Mouse (Mus musculus) G1E (cell line): Measurements from ENCODE around the gene Ccdc106.

ENCODE experiments used
- CTCF ChIP-seq: IDR thresholded peaks from 2 replicates; pipeline ENCODE4 v1.5.1; 2012; ENCODE audit warnings: low read depth, low read length, inconsistent platforms, mixed read lengths
- GATA1 ChIP-seq: IDR thresholded peaks from 2 replicates; pipeline ENCODE4 v1.6.1; 2012; ENCODE audit warnings: borderline replicate concordance, low read length, inconsistent platforms, mixed read lengths
- GATA2 ChIP-seq: IDR thresholded peaks from 2 replicates; pipeline ENCODE4 v1.6.1; 2012; ENCODE audit warnings: low read depth, low read length, inconsistent platforms, borderline replicate concordance
- POLR2AphosphoS5 ChIP-seq: IDR thresholded peaks from 2 replicates; pipeline ENCODE4 v1.6.1; 2012; ENCODE audit warnings: low read depth, low read length, inconsistent platforms; ENCODE audit not compliant: insufficient replicate concordance
- TAL1 ChIP-seq: conservative IDR thresholded peaks from 2 replicates; pipeline ENCODE4 v1.6.1; 2012; ENCODE audit warnings: low read depth, low read length, inconsistent platforms, mixed read lengths

- TF ChIP-seq TAL1, result no peak
- TF ChIP-seq GATA1, result no peak
- no peak for TF ChIP-seq CTCF
- TF ChIP-seq POLR2AphosphoS5, result no peak
- TF ChIP-seq GATA2, result no peak
These were observed 20.5 kb upstream of the Ccdc106 start for GRCm38 (mm10) chr7:4999876-5000275.
